Mouse (Mus musculus): Measurements from ENCODE around the gene Rgcc. TPM values are rescaled to one million over a fixed set of nuclear protein-coding genes. Genes with fewer than 3 reads are reported as not detected.

Rgcc gene
- polyA plus RNA-seq, 1 experiment from 2014 or later: 16.1 TPM

- H3K4me1 ChIP-seq: peaks cover 6% of the 10 kb centered on the region
- no peaks in the 10 kb centered on the region for H3K27me3 ChIP-seq (ENCODE audit: low read depth, poor library complexity, severe bottlenecking)
- 89% methylated on average over 12 of the region's 12 CpGs for WGBS
- H3K9me3 ChIP-seq (replicated peaks): peaks cover 5% of the 10 kb centered on the region; the same call in 1 of the 2 replicates
- H3K27ac ChIP-seq (replicated peaks): no peak overlapping the region
- no peak for DNase-seq (ENCODE audit: low spot score)
- no peak overlapping the region for H3K4me3 ChIP-seq
- H3K36me3 ChIP-seq: no peaks in the 10 kb centered on the region
Measured at GRCm38 (mm10) chr14:79243038-79243883, 58.2 kb downstream of the Rgcc start.

- H3K27ac ChIP-seq (replicated peaks): no peak overlapping the region
- no peaks in the 10 kb centered on the region for H3K27me3 ChIP-seq (ENCODE audit: low read depth, poor library complexity, severe bottlenecking)
- peaks cover 13% of the 10 kb centered on the region for H3K4me1 ChIP-seq
- DNase-seq (ENCODE audit: low spot score): no peak
- no peak overlapping the region for H3K4me3 ChIP-seq
- H3K36me3 ChIP-seq: no peaks in the 10 kb centered on the region
- peaks cover 5% of the 10 kb centered on the region; the same call in 1 of the 2 replicates for H3K9me3 ChIP-seq (replicated peaks)
Measured at GRCm38 (mm10) chr14:79242386-79242720, 59.1 kb downstream of the Rgcc start.

GRCm38 (mm10) chr14:79241656-79242385 is 59.6 kb downstream of the Rgcc start:
- Histone ChIP-seq H3K4me3 (no peak overlapping the region), H3K4me1 (peaks cover 17% of the 10 kb centered on the region), H3K36me3 (no peaks in the 10 kb centered on the region), H3K27me3 (ENCODE audit: low read depth, poor library complexity, severe bottlenecking) (no peaks in the 10 kb centered on the region), H3K9me3 (replicated peaks) (peaks cover 5% of the 10 kb centered on the region; the same call in 1 of the 2 replicates), H3K27ac (replicated peaks) (no peak overlapping the region)
- 86% methylated on average over 6 of the region's 6 CpGs for WGBS
- DNase-seq (ENCODE audit: low spot score): no peak

GRCm38 (mm10) chr14:79241057-79241570 is 60.3 kb downstream of the Rgcc start:
- Histone ChIP-seq H3K27ac (replicated peaks) (no peak overlapping the region), H3K27me3 (ENCODE audit: low read depth, poor library complexity, severe bottlenecking) (no peaks in the 10 kb centered on the region), H3K4me3 (no peak overlapping the region), H3K4me1 (peaks cover 18% of the 10 kb centered on the region), H3K36me3 (no peaks in the 10 kb centered on the region), H3K9me3 (replicated peaks) (peaks cover 5% of the 10 kb centered on the region; the same call in 1 of the 2 replicates)
- WGBS: 83% methylated on average over 4 of the region's 4 CpGs
- no peak for DNase-seq (ENCODE audit: low spot score)

- Histone ChIP-seq H3K4me1 (peaks cover 19% of the 10 kb centered on the region), H3K36me3 (no peaks in the 10 kb centered on the region), H3K9me3 (replicated peaks) (peaks cover 5% of the 10 kb centered on the region; the same call in 1 of the 2 replicates), H3K4me3 (no peak overlapping the region), H3K27me3 (ENCODE audit: low read depth, poor library complexity, severe bottlenecking) (no peaks in the 10 kb centered on the region), H3K27ac (replicated peaks) (no peak overlapping the region)
- WGBS: 90% methylated on average over 12 of the region's 12 CpGs
- DNase-seq (ENCODE audit: low spot score): no peak
Measured at GRCm38 (mm10) chr14:79239402-79239801, 62.0 kb downstream of the Rgcc start.

Other genes with a start within 250 kb of the Rgcc start
- gene Zfp957, start 54.3 kb downstream of the Rgcc start, polyA plus RNA-seq (2016; fragmentation: Nextera tagmentation; extraction: Ambion mirVana): not detected in 2 replicates
- gene Naa16, start 89.1 kb upstream of the Rgcc start, polyA plus RNA-seq (2016; fragmentation: Nextera tagmentation; extraction: Ambion mirVana): 40.4 and 47.4 TPM in 2 replicates
- gene Mtrf1, start 96.1 kb upstream of the Rgcc start, polyA plus RNA-seq (2016; fragmentation: Nextera tagmentation; extraction: Ambion mirVana): 9.4 and 11.4 TPM in 2 replicates
- 12.8 and 13.5 TPM in 2 replicates for gene Kbtbd7, start 124.9 kb upstream of the Rgcc start, polyA plus RNA-seq (2016; fragmentation: Nextera tagmentation; extraction: Ambion mirVana)
- 5.8 and 5.9 TPM in 2 replicates for gene Kbtbd6, start 150.2 kb upstream of the Rgcc start, polyA plus RNA-seq (2016; fragmentation: Nextera tagmentation; extraction: Ambion mirVana)
- 3.9 and 5.2 TPM in 2 replicates for gene Elf1, start 179.5 kb upstream of the Rgcc start, polyA plus RNA-seq (2016; fragmentation: Nextera tagmentation; extraction: Ambion mirVana)
- 46.1 and 49.0 TPM in 2 replicates for gene Wbp4, start 179.9 kb upstream of the Rgcc start, polyA plus RNA-seq (2016; fragmentation: Nextera tagmentation; extraction: Ambion mirVana)

Measured in midbrain, embryonic 10.5 days (tissue).